9 mouse cellular contexts compared by ENCODE assay signal in the genomic region with DNA sequence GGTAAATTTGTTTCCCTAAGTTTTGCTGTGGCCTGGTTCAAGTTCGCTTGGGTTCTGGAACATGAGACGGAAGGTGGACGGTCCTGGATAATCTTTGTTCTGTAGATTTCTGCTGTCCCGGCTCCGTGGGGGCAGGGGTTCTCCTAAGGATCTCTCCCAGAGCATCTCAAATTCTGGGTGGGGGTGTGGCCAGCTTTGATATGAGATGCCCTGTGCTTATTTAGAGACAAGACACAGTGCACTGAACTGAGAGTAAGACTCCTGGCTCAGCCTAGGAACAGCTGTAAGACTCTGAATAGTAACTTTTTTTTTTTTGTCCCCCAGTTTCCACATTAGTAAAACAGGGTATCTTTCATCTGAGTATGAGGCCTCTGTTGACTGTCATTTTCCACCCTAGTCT. TPM values are rescaled to one million over a fixed set of nuclear protein-coding genes. Genes with fewer than 3 reads are reported as not detected.
DNase-seq lines count a peak whose midpoint lies in the region; ATAC-seq and TF ChIP-seq lines count a peak whose summit lies in the region.
"Had no signal": no experiment of that assay in that cellular context is flagged by ENCODE, and none has a peak within 500 bp of the region (broad histone marks: within the 10 kb centered on the region; RNA-seq: fewer than 3 reads in every experiment).

No protein-coding gene starts in this region.

- peaks cover 9% of the 10 kb centered on the region for H3K4me1 ChIP-seq in kidney, embryonic 14.5 days (ENCODE audit: control insufficient read depth, insufficient read depth, low read length)
- peaks cover 19% of the 10 kb centered on the region for H3K4me1 ChIP-seq in forebrain, embryonic 13.5 days
- peaks cover 17% of the 10 kb centered on the region for H3K4me1 ChIP-seq in liver, embryonic 16.5 days (ENCODE audit: control insufficient read depth, low read depth, low read length)

- no peaks in the 10 kb centered on the region for H3K9me3 ChIP-seq in kidney, embryonic 14.5 days (ENCODE audit: control insufficient read depth, low read length)
- H3K9me3 ChIP-seq in forebrain, embryonic 13.5 days (replicated peaks), result no peaks in the 10 kb centered on the region
- no peaks in the 10 kb centered on the region for H3K9me3 ChIP-seq in liver, embryonic 16.5 days (replicated peaks; ENCODE audit: control insufficient read depth, low read length)

- H3K36me3 ChIP-seq in kidney, embryonic 14.5 days (ENCODE audit: control insufficient read depth, insufficient read depth, low read length), result peaks cover 8% of the 10 kb centered on the region
- H3K36me3 ChIP-seq in forebrain, embryonic 13.5 days (ENCODE audit: poor library complexity, severe bottlenecking), result peaks cover 9% of the 10 kb centered on the region
- no peaks in the 10 kb centered on the region for H3K36me3 ChIP-seq in liver, embryonic 16.5 days (ENCODE audit: control insufficient read depth, insufficient read depth)

- peak overlapping the region; percentile 93 for H3K4me2 ChIP-seq in kidney, embryonic 14.5 days (replicated peaks; ENCODE audit: low read depth, low read length)
- peak overlapping the region; percentile 90 for H3K4me2 ChIP-seq in forebrain, embryonic 13.5 days
- H3K4me2 ChIP-seq in liver, embryonic 16.5 days (ENCODE audit: low read depth, low read length), result peak overlapping the region; percentile 98

- H3K4me3 ChIP-seq in kidney, embryonic 14.5 days (ENCODE audit: low read length), result peak overlapping the region; percentile 78
- H3K4me3 ChIP-seq in forebrain, embryonic 13.5 days, result peak overlapping the region; percentile 83
- peak overlapping the region; percentile 90 for H3K4me3 ChIP-seq in liver, embryonic 16.5 days (ENCODE audit: low read depth, low read length)

- H3K9ac ChIP-seq in kidney, embryonic 14.5 days (ENCODE audit: low read depth, low read length), result peak overlapping the region; percentile 74
- H3K9ac ChIP-seq in forebrain, embryonic 13.5 days, result peak overlapping the region; percentile 78
- H3K9ac ChIP-seq in liver, embryonic 16.5 days (ENCODE audit: low read depth, low read length), result peak overlapping the region; percentile 89

- ATAC-seq in kidney, embryonic 14.5 days (ENCODE audit: low FRiP score, low TSS enrichment), result 0 out of 2 replicates have a peak, but pooled peaks have one; percentile 16
- peak; percentile 2 for ATAC-seq in Patski
- no peak for ATAC-seq in forebrain, embryonic 13.5 days
- no peak for ATAC-seq in liver, embryonic 16.5 days (ENCODE audit: low read depth)

- DNase-seq in kidney, postnatal 4 days, result no peak
- DNase-seq in Patski (ENCODE audit: low read depth, low spot score), result no peak
- no peak for DNase-seq in T-cell, adult 2 months (ENCODE audit: low spot score)
- DNase-seq in urinary bladder, postnatal 14 days (ENCODE audit: low spot score), result no peak
- no peak for DNase-seq in layer of hippocampus, postnatal 36 days

- peak overlapping the region; percentile 1; the same call in 1 of the 2 replicates for H3K27ac ChIP-seq in kidney, embryonic 14.5 days (ENCODE audit: low read depth, low read length)
- no peak overlapping the region for H3K27ac ChIP-seq in forebrain, embryonic 13.5 days
- H3K27ac ChIP-seq in liver, embryonic 16.5 days (ENCODE audit: low read length), result peak overlapping the region; percentile 77

- CTCF ChIA-PET in Patski (lab: Charles Lee), result interaction anchor here (1.2 kb wide), 1 partner anchor 14 kb away, joined by 4 read pairs; no protein-coding TSS in a partner anchor

- WGBS in kidney, embryonic 14.5 days, result under 1% methylated on average over 5 of the region's 5 CpGs
- WGBS in forebrain, embryonic 13.5 days, result 0% methylated on average over 5 of the region's 5 CpGs
- 3% methylated on average over 5 of the region's 5 CpGs for WGBS in liver, embryonic 16.5 days (ENCODE audit: insufficient replicate concordance)

- no peak for TF ChIP-seq CTCF in Patski (IDR thresholded peaks at IDR 0.05)

- in situ Hi-C loops in Patski (cut with MboI; ENCODE audit: low pct_unique_long_range_greater_than_20kb), result no loop called here

- no peaks in the 10 kb centered on the region for H3K27me3 ChIP-seq in kidney, embryonic 14.5 days (ENCODE audit: control insufficient read depth, insufficient read depth, low read length)
- no peaks in the 10 kb centered on the region for H3K27me3 ChIP-seq in Patski
- no peaks in the 10 kb centered on the region for H3K27me3 ChIP-seq in forebrain, embryonic 13.5 days
- H3K27me3 ChIP-seq in liver, embryonic 16.5 days (ENCODE audit: control insufficient read depth, insufficient read depth, low read depth, low read length), result no peaks in the 10 kb centered on the region

- POLR2A ChIA-PET in Patski (lab: Charles Lee), result interaction anchor here (0.7 to 1.6 kb wide), 2 partner anchors 15 to 19 kb away, joined by 4 to 5 read pairs; partner anchors contain the start of gene Srebf2

RNA-seq across cellular contexts. Expression of gene Ccdc134, which starts 0.7 kb away (rescaled TPM):
- polyA plus RNA-seq in kidney, embryonic 14.5 days (2014; fragmentation: Nextera tagmentation; extraction: Ambion mirVana), result 12.8 and 19.6 TPM in 2 replicates
- 18.0 TPM for polyA plus RNA-seq in Patski (2021)
- 15.2 and 15.9 TPM in 2 replicates for polyA plus RNA-seq in forebrain, embryonic 13.5 days (2015; fragmentation: Nextera tagmentation; extraction: Ambion mirVana)
- 5.3 and 5.5 TPM in 2 replicates for polyA plus RNA-seq in liver, embryonic 16.5 days (2015; fragmentation: Nextera tagmentation; extraction: Ambion mirVana)
- 10 to 100 TPM; 11.5 to 15.3 TPM for total RNA-seq in layer of hippocampus, postnatal 36 days (2021)

RNA-seq across cellular contexts. Expression of gene Srebf2, which starts 18.6 kb away (rescaled TPM):
- 76.9 and 114 TPM in 2 replicates for polyA plus RNA-seq in kidney, embryonic 14.5 days (2014; fragmentation: Nextera tagmentation; extraction: Ambion mirVana)
- 84.6 TPM for polyA plus RNA-seq in Patski (2021)
- polyA plus RNA-seq in forebrain, embryonic 13.5 days (2015; fragmentation: Nextera tagmentation; extraction: Ambion mirVana), result 200 and 218 TPM in 2 replicates
- 51.9 and 53.2 TPM in 2 replicates for polyA plus RNA-seq in liver, embryonic 16.5 days (2015; fragmentation: Nextera tagmentation; extraction: Ambion mirVana)
- 100 to 1,000 TPM; 156 to 167 TPM for total RNA-seq in layer of hippocampus, postnatal 36 days (2021)

RNA-seq across cellular contexts. Expression of gene Mei1, which starts 58.6 kb away (rescaled TPM):
- 0.07 TPM in 1 of 2 replicates, not detected in the other for polyA plus RNA-seq in kidney, embryonic 14.5 days (2014; fragmentation: Nextera tagmentation; extraction: Ambion mirVana)
- not detected for polyA plus RNA-seq in Patski (2021)
- 0.04 and 0.14 TPM in 2 replicates for polyA plus RNA-seq in forebrain, embryonic 13.5 days (2015; fragmentation: Nextera tagmentation; extraction: Ambion mirVana)
- polyA plus RNA-seq in liver, embryonic 16.5 days (2015; fragmentation: Nextera tagmentation; extraction: Ambion mirVana), result not detected in 2 replicates
- under 1 TPM; 0.17 to 0.30 TPM for total RNA-seq in layer of hippocampus, postnatal 36 days (2021)
- total RNA-seq: common myeloid progenitor, adult 5-6 weeks had no signal

Comparison
In these comparisons a context has a peak if more than half of its experiments do, and no peak if none do; other contexts are left out.
1. ATAC-seq: peak in kidney, embryonic 14.5 days (single experiment) and Patski (single experiment); none in forebrain, embryonic 13.5 days (single experiment) and liver, embryonic 16.5 days (single experiment).
2. Peak in every context shown above with its lines, with median percentiles within 50 percentile points of each other: H3K4me2 ChIP-seq, H3K4me3 ChIP-seq and H3K9ac ChIP-seq.